Mouse (Mus musculus): ENCODE data around the gene Kdm8. TPM values are rescaled to one million over a fixed set of nuclear protein-coding genes. Genes with fewer than 3 reads are reported as not detected.

Gene Kdm8
- polyA plus RNA-seq, 1 experiment from 2014 or later: 9.0 TPM

- no peak for ATAC-seq
- Histone ChIP-seq H3K27ac (no peak overlapping the region), H3K36me3 (no peaks in the 10 kb centered on the region), H3K9ac (no peak overlapping the region), H3K4me2 (replicated peaks) (no peak overlapping the region), H3K4me1 (replicated peaks) (peaks cover 14% of the 10 kb centered on the region), H3K4me3 (replicated peaks) (no peak overlapping the region), H3K9me3 (no peaks in the 10 kb centered on the region), H3K27me3 (replicated peaks) (no peaks in the 10 kb centered on the region)
- WGBS: 80% methylated on average over 2 of the region's 2 CpGs
Measured at GRCm38 (mm10) chr7:125489636-125490035, 45.2 kb downstream of the Kdm8 start.

- Histone ChIP-seq H3K9ac (peak within 1 kb of the TSS; percentile 54), H3K27ac (peak within 1 kb of the TSS; percentile 72), H3K27me3 (replicated peaks) (no peaks in the 10 kb centered on the region), H3K4me1 (replicated peaks) (peaks cover 14% of the 10 kb centered on the region), H3K9me3 (no peaks in the 10 kb centered on the region), H3K36me3 (no peaks in the 10 kb centered on the region), H3K4me3 (replicated peaks) (peak within 1 kb of the TSS; percentile 50), H3K4me2 (replicated peaks) (peak within 1 kb of the TSS; percentile 67)
- under 1% methylated on average over 56 of the region's 56 CpGs for WGBS
- peak; percentile 97 for ATAC-seq
Measured at GRCm38 (mm10) chr7:125490947-125491735, 46.7 kb downstream of the Kdm8 start, which contains the start of gene Nsmce1. TSS of gene Nsmce1 (minus strand) at chr7:125491596.

- peaks cover 12% of the 10 kb centered on the region for H3K4me1 ChIP-seq (replicated peaks)
- 21% methylated on average over 12 of the region's 12 CpGs for WGBS
- peak overlapping the region; percentile 50 for H3K4me3 ChIP-seq (replicated peaks)
- peak overlapping the region; percentile 67 for H3K4me2 ChIP-seq (replicated peaks)
- peak overlapping the region; percentile 54 for H3K9ac ChIP-seq
- H3K36me3 ChIP-seq: no peaks in the 10 kb centered on the region
- ATAC-seq: peak; percentile 9; the same call in 1 of the 2 replicates
- no peaks in the 10 kb centered on the region for H3K27me3 ChIP-seq (replicated peaks)
- peak overlapping the region; percentile 72 for H3K27ac ChIP-seq
- no peaks in the 10 kb centered on the region for H3K9me3 ChIP-seq
Measured at GRCm38 (mm10) chr7:125491760-125492159, 47.3 kb downstream of the Kdm8 start.

- peak overlapping the region; percentile 72 for H3K27ac ChIP-seq
- WGBS: 52% methylated on average over 6 of the region's 6 CpGs
- H3K36me3 ChIP-seq: no peaks in the 10 kb centered on the region
- H3K9ac ChIP-seq: no peak overlapping the region
- ATAC-seq: peak; percentile 69
- H3K4me3 ChIP-seq (replicated peaks): no peak overlapping the region
- H3K4me1 ChIP-seq (replicated peaks): peaks cover 12% of the 10 kb centered on the region
- H3K4me2 ChIP-seq (replicated peaks): no peak overlapping the region
- no peaks in the 10 kb centered on the region for H3K27me3 ChIP-seq (replicated peaks)
- no peaks in the 10 kb centered on the region for H3K9me3 ChIP-seq
Measured at GRCm38 (mm10) chr7:125492551-125492950, 48.1 kb downstream of the Kdm8 start.

GRCm38 (mm10) chr7:125495864-125496440, 51.5 kb downstream of the Kdm8 start:
- H3K4me3 ChIP-seq (replicated peaks): no peak overlapping the region
- 73% methylated on average over 6 of the region's 6 CpGs for WGBS
- no peaks in the 10 kb centered on the region for H3K27me3 ChIP-seq (replicated peaks)
- H3K4me2 ChIP-seq (replicated peaks): no peak overlapping the region
- ATAC-seq: no peak
- H3K4me1 ChIP-seq (replicated peaks): 0 out of 2 replicates have a peak, but pooled peaks cover 2% of the 10 kb centered on the region
- H3K27ac ChIP-seq: no peak overlapping the region
- H3K9ac ChIP-seq: no peak overlapping the region
- H3K9me3 ChIP-seq: no peaks in the 10 kb centered on the region
- H3K36me3 ChIP-seq: no peaks in the 10 kb centered on the region

- WGBS: 59% methylated on average over 13 of the region's 13 CpGs
- H3K9ac ChIP-seq: no peak overlapping the region
Measured at GRCm38 (mm10) chr7:125499927-125500868, 55.7 kb downstream of the Kdm8 start.

GRCm38 (mm10) chr7:125500879-125501278, 56.4 kb downstream of the Kdm8 start:
- Histone ChIP-seq H3K27ac (no peak overlapping the region), H3K27me3 (replicated peaks) (no peaks in the 10 kb centered on the region), H3K4me1 (replicated peaks) (no peaks in the 10 kb centered on the region), H3K9me3 (no peaks in the 10 kb centered on the region), H3K9ac (no peak overlapping the region), H3K4me2 (replicated peaks) (no peak overlapping the region), H3K4me3 (replicated peaks) (no peak overlapping the region), H3K36me3 (no peaks in the 10 kb centered on the region)
- no peak for ATAC-seq
- 88% methylated on average over 7 of the region's 7 CpGs for WGBS

More at GRCm38 (mm10) chr7:125499927-125500868, 55.7 kb downstream of the Kdm8 start:
- H3K36me3 ChIP-seq: no peaks in the 10 kb centered on the region
- peak overlapping the region; percentile 6; the same call in 1 of the 2 replicates for H3K4me2 ChIP-seq (replicated peaks)
- H3K27ac ChIP-seq: no peak overlapping the region
- no peak overlapping the region for H3K4me3 ChIP-seq (replicated peaks)
- no peaks in the 10 kb centered on the region for H3K4me1 ChIP-seq (replicated peaks)
- H3K27me3 ChIP-seq (replicated peaks): no peaks in the 10 kb centered on the region
- ATAC-seq: peak; percentile 50
- H3K9me3 ChIP-seq: no peaks in the 10 kb centered on the region

GRCm38 (mm10) chr7:125503374-125504092, 59.1 kb downstream of the Kdm8 start:
- no peaks in the 10 kb centered on the region for H3K4me1 ChIP-seq (replicated peaks)
- no peaks in the 10 kb centered on the region for H3K36me3 ChIP-seq
- H3K27me3 ChIP-seq (replicated peaks): no peaks in the 10 kb centered on the region
- H3K27ac ChIP-seq: no peak overlapping the region
- no peaks in the 10 kb centered on the region for H3K9me3 ChIP-seq
- no peak for ATAC-seq
- H3K4me2 ChIP-seq (replicated peaks): no peak overlapping the region
- WGBS: 84% methylated on average over 5 of the region's 5 CpGs
- no peak overlapping the region for H3K4me3 ChIP-seq (replicated peaks)
- no peak overlapping the region for H3K9ac ChIP-seq

GRCm38 (mm10) chr7:125504618-125505017, 60.1 kb downstream of the Kdm8 start:
- Histone ChIP-seq H3K36me3 (no peaks in the 10 kb centered on the region), H3K4me1 (replicated peaks) (no peaks in the 10 kb centered on the region), H3K4me3 (replicated peaks) (no peak overlapping the region), H3K4me2 (replicated peaks) (no peak overlapping the region), H3K9me3 (no peaks in the 10 kb centered on the region), H3K27me3 (replicated peaks) (no peaks in the 10 kb centered on the region), H3K27ac (no peak overlapping the region), H3K9ac (no peak overlapping the region)
- 90% methylated on average over 5 of the region's 5 CpGs for WGBS
- ATAC-seq: no peak

- Histone ChIP-seq H3K9me3 (no peaks in the 10 kb centered on the region), H3K27ac (no peak overlapping the region), H3K4me3 (replicated peaks) (no peak overlapping the region), H3K4me1 (replicated peaks) (no peaks in the 10 kb centered on the region), H3K9ac (no peak overlapping the region), H3K36me3 (no peaks in the 10 kb centered on the region), H3K27me3 (replicated peaks) (no peaks in the 10 kb centered on the region), H3K4me2 (replicated peaks) (no peak overlapping the region)
- WGBS: 84% methylated on average over 10 of the region's 10 CpGs
- no peak for ATAC-seq
Measured at GRCm38 (mm10) chr7:125505568-125505967, 61.1 kb downstream of the Kdm8 start.

GRCm38 (mm10) chr7:125507279-125507678, 62.8 kb downstream of the Kdm8 start:
- Histone ChIP-seq H3K9me3 (no peaks in the 10 kb centered on the region), H3K27me3 (replicated peaks) (no peaks in the 10 kb centered on the region), H3K4me2 (replicated peaks) (no peak overlapping the region), H3K27ac (no peak overlapping the region), H3K36me3 (no peaks in the 10 kb centered on the region), H3K4me3 (replicated peaks) (no peak overlapping the region), H3K9ac (no peak overlapping the region), H3K4me1 (replicated peaks) (no peaks in the 10 kb centered on the region)
- 84% methylated on average over 2 of the region's 2 CpGs for WGBS
- ATAC-seq: no peak

Data from intestine, embryonic 15.5 days (tissue).